Mouse (Mus musculus) intestine, embryonic 16.5 days (tissue): ENCODE results near the gene Ppargc1a. TPM values are rescaled to one million over a fixed set of nuclear protein-coding genes. Genes with fewer than 3 reads are reported as not detected.
A peak's percentile ranks its signal among the peaks of the same experiment; 100 is the strongest.

Experiments used
- ATAC-seq: fragments of 200-750 bp; cut with Nextera tagmentation; 2 replicates; pipeline ENCODE4 v1.8.0; 2017; ENCODE audit warnings: moderate TSS enrichment, moderate library complexity
- H3K27ac ChIP-seq: fragments of 300-500 bp; sonication (generic); 2 replicates; pipeline ENCODE4 v1.5.1; 2014; ENCODE audit warnings: mild to moderate bottlenecking, low read length
- H3K27me3 ChIP-seq: fragments of 300-500 bp; sonication (generic); replicated peaks from 2 replicates; pipeline ENCODE4 v1.6.1; 2014; ENCODE audit warnings: low read length, control low read depth, mixed read lengths; ENCODE audit not compliant: control insufficient read depth, insufficient read depth
- H3K36me3 ChIP-seq: fragments of 300-500 bp; sonication (generic); 2 replicates; pipeline ENCODE4 v1.6.1; 2014; ENCODE audit warnings: low read length, control low read depth; ENCODE audit not compliant: control insufficient read depth, insufficient read depth
- H3K4me1 ChIP-seq: fragments of 300-500 bp; sonication (generic); 2 replicates; pipeline ENCODE4 v1.6.1; 2014; ENCODE audit warnings: low read length, control low read depth, mixed read lengths; ENCODE audit not compliant: control insufficient read depth, insufficient read depth
- H3K4me2 ChIP-seq: fragments of 300-500 bp; sonication (generic); 2 replicates; pipeline ENCODE4 v1.6.1; 2014; ENCODE audit warnings: low read depth, low read length, control low read depth
- H3K4me3 ChIP-seq: fragments of 300-500 bp; sonication (generic); 2 replicates; pipeline ENCODE4 v1.5.1; 2014; ENCODE audit warnings: mild to moderate bottlenecking, low read length
- H3K9ac ChIP-seq: fragments of 300-500 bp; sonication (generic); 2 replicates; pipeline ENCODE4 v1.6.1; 2014; ENCODE audit warnings: low read depth, low read length
- H3K9me3 ChIP-seq: fragments of 300-500 bp; sonication (generic); 2 replicates; pipeline ENCODE4 v1.6.1; 2016; ENCODE audit warnings: low read length, control low read depth; ENCODE audit not compliant: control insufficient read depth
- WGBS: fragments of 180-500 bp; shearing (Covaris S2); extraction: QIAGEN DNeasy Blood & Tissue Kit; methylation state at CpG from one replicate; pipeline ENCODE4 v1.1.7; 2014; 5-methylcytosine and 5-hydroxymethylcytosine counted together
- polyA plus RNA-seq: library from polyadenylated mRNA; unstranded; fragments of >200 nt; fragmentation: Nextera tagmentation; extraction: Ambion mirVana; gene quantifications from 2 replicates; pipeline ENCODE4 v1.2.1, GENCODE M21; 2015

Gene Ppargc1a
- polyA plus RNA-seq, 1 experiment from 2014 or later: 8.9 TPM

DNA sequence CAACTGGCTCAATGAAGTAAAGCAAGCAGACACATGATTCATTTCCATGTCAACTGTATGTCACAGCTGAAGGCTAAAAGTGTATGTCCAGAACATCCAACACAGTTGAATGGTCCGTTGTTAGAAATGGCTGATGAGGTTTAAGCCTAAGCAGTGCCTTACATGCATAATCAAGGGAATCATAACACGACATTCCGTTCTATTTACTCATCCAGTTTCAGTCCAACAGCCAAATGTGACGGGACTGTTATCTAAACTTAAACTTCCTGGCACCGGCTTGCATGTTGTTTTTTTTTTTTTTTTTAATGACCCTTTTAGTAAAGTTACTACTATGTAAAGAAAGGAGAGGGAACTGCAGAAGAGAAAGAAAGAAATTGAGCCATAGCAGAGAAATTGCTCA lies 101.5 kb downstream of the Ppargc1a start:
- H3K4me1 ChIP-seq: no peaks in the 10 kb centered on the region
- H3K4me3 ChIP-seq: no peak overlapping the region
- H3K36me3 ChIP-seq: no peaks in the 10 kb centered on the region
- H3K9ac ChIP-seq: no peak overlapping the region
- WGBS: 50% methylated on average over 5 of the region's 5 CpGs
- H3K27me3 ChIP-seq: no peaks in the 10 kb centered on the region
- H3K9me3 ChIP-seq: no peaks in the 10 kb centered on the region
- H3K27ac ChIP-seq: no peak overlapping the region
- ATAC-seq: no peak
- H3K4me2 ChIP-seq: no peak overlapping the region

- Histone ChIP-seq H3K27ac (no peak overlapping the region), H3K9ac (no peak overlapping the region), H3K9me3 (no peaks in the 10 kb centered on the region), H3K4me3 (no peak overlapping the region), H3K27me3 (no peaks in the 10 kb centered on the region), H3K36me3 (no peaks in the 10 kb centered on the region), H3K4me2 (no peak overlapping the region), H3K4me1 (no peaks in the 10 kb centered on the region)
- 72% methylated on average over 3 of the region's 3 CpGs for WGBS
- no peak for ATAC-seq
Observed at GRCm38 (mm10) chr5:51452033-51452432, 115.5 kb downstream of the Ppargc1a start.

GRCm38 (mm10) chr5:51447631-51448030 lies 119.9 kb downstream of the Ppargc1a start:
- Histone ChIP-seq H3K9ac (no peak overlapping the region), H3K4me1 (no peaks in the 10 kb centered on the region), H3K36me3 (no peaks in the 10 kb centered on the region), H3K4me2 (no peak overlapping the region), H3K4me3 (no peak overlapping the region), H3K27ac (no peak overlapping the region), H3K9me3 (no peaks in the 10 kb centered on the region), H3K27me3 (no peaks in the 10 kb centered on the region)
- 91% methylated on average over 1 of the region's 1 CpGs for WGBS
- no peak for ATAC-seq

GRCm38 (mm10) chr5:51446299-51447090 lies 121.0 kb downstream of the Ppargc1a start:
- Histone ChIP-seq H3K4me1 (no peaks in the 10 kb centered on the region), H3K36me3 (no peaks in the 10 kb centered on the region), H3K27me3 (no peaks in the 10 kb centered on the region), H3K4me3 (no peak overlapping the region), H3K4me2 (no peak overlapping the region), H3K9me3 (no peaks in the 10 kb centered on the region), H3K9ac (no peak overlapping the region), H3K27ac (no peak overlapping the region)
- 73% methylated on average over 14 of the region's 14 CpGs for WGBS
- peak; percentile 77 for ATAC-seq

- Histone ChIP-seq H3K36me3 (no peaks in the 10 kb centered on the region), H3K4me3 (no peak overlapping the region), H3K9ac (no peak overlapping the region), H3K27ac (no peak overlapping the region), H3K4me2 (no peak overlapping the region), H3K4me1 (no peaks in the 10 kb centered on the region), H3K9me3 (no peaks in the 10 kb centered on the region), H3K27me3 (no peaks in the 10 kb centered on the region)
- ATAC-seq: no peak
Observed at GRCm38 (mm10) chr5:51445726-51446125, 121.8 kb downstream of the Ppargc1a start.

- no peak overlapping the region for H3K4me3 ChIP-seq
- WGBS: 18% methylated on average over 4 of the region's 4 CpGs
Observed at GRCm38 (mm10) chr5:51439773-51440172, 127.8 kb downstream of the Ppargc1a start.

DNA sequence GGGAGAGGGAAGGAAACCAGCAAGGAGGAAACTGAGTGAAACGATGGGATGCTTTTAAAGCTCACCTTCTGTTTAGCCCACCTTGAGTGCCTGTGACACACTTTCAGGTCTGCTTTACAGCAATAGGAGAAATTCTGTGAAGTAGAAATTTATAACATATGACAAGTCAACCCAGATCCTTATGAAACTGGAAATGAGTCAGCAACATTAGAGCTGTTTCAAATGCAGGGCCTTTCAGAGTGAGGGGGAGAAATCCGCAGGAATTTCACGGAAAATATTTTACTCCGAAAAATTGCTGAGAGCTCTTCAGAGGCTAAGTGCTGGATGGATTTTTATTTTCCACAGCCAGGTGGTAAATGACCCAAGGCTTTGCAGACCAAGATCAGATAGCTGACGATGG lies 133.6 kb downstream of the Ppargc1a start:
- WGBS: 77% methylated on average over 5 of the region's 5 CpGs
- H3K9ac ChIP-seq: no peak overlapping the region
- H3K4me2 ChIP-seq: no peak overlapping the region
- H3K9me3 ChIP-seq: no peaks in the 10 kb centered on the region
- H3K27ac ChIP-seq: no peak overlapping the region
- no peak for ATAC-seq
- no peaks in the 10 kb centered on the region for H3K27me3 ChIP-seq
- H3K4me1 ChIP-seq: no peaks in the 10 kb centered on the region
- no peaks in the 10 kb centered on the region for H3K36me3 ChIP-seq
- no peak overlapping the region for H3K4me3 ChIP-seq

More at GRCm38 (mm10) chr5:51439773-51440172, 127.8 kb downstream of the Ppargc1a start:
- Histone ChIP-seq H3K9me3 (no peaks in the 10 kb centered on the region), H3K9ac (no peak overlapping the region), H3K36me3 (no peaks in the 10 kb centered on the region), H3K27ac (no peak overlapping the region), H3K27me3 (no peaks in the 10 kb centered on the region), H3K4me1 (no peaks in the 10 kb centered on the region), H3K4me2 (no peak overlapping the region)
- peak; percentile 13; the same call in 1 of the 2 replicates for ATAC-seq

GRCm38 (mm10) chr5:51432532-51432931 lies 135.0 kb downstream of the Ppargc1a start:
- no peak for ATAC-seq
- no peak overlapping the region for H3K27ac ChIP-seq
- 88% methylated on average over 2 of the region's 2 CpGs for WGBS
- H3K4me3 ChIP-seq: no peak overlapping the region
- H3K9me3 ChIP-seq: no peaks in the 10 kb centered on the region
- H3K4me2 ChIP-seq: no peak overlapping the region
- no peaks in the 10 kb centered on the region for H3K27me3 ChIP-seq
- no peaks in the 10 kb centered on the region for H3K4me1 ChIP-seq
- H3K9ac ChIP-seq: no peak overlapping the region
- no peaks in the 10 kb centered on the region for H3K36me3 ChIP-seq

GRCm38 (mm10) chr5:51432031-51432430 lies 135.5 kb downstream of the Ppargc1a start:
- H3K36me3 ChIP-seq: no peaks in the 10 kb centered on the region
- no peaks in the 10 kb centered on the region for H3K4me1 ChIP-seq
- 47% methylated on average over 4 of the region's 4 CpGs for WGBS
- no peak overlapping the region for H3K4me2 ChIP-seq
- H3K9me3 ChIP-seq: no peaks in the 10 kb centered on the region
- H3K4me3 ChIP-seq: no peak overlapping the region
- no peak overlapping the region for H3K9ac ChIP-seq
- H3K27ac ChIP-seq: no peak overlapping the region
- ATAC-seq: no peak
- no peaks in the 10 kb centered on the region for H3K27me3 ChIP-seq

DNA sequence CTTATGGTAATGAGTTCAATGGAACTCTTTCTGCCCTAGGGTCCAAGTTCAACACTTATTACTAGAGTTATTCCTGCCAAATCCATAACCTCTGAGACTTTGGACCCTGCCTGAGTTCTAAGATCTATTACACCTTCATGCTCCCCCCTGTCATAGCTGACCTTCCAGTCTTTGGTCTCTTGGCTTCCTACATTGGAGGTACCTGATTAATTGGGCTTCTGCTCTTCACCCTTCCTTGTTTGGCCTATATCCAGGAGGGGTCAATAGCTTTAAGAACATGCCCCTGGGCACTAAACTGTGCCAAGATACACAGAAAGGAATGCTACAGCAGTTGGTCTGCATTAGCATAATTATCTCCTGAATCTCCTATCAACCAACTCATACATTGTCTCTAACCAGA lies 141.1 kb downstream of the Ppargc1a start:
- Histone ChIP-seq H3K9me3 (no peaks in the 10 kb centered on the region), H3K9ac (no peak overlapping the region), H3K36me3 (no peaks in the 10 kb centered on the region), H3K4me3 (no peak overlapping the region), H3K4me1 (no peaks in the 10 kb centered on the region), H3K27ac (no peak overlapping the region), H3K27me3 (no peaks in the 10 kb centered on the region), H3K4me2 (no peak overlapping the region)
- ATAC-seq: no peak
